Mouse (Mus musculus) cortical plate, adult 2 months (tissue): ENCODE data around the gene Ptp4a2.

Experiments
- CTCF ChIP-seq: fragments of 200-500 bp; IDR thresholded peaks from 2 replicates; pipeline ENCODE4 v1.5.1; 2011; ENCODE audit warnings: mild to moderate bottlenecking, control low read depth, low read length; ENCODE audit not compliant: insufficient read depth; ENCODE audit errors: extremely low read depth
- POLR2A ChIP-seq: fragments of 200-500 bp; IDR thresholded peaks from 2 replicates; pipeline ENCODE4 v1.6.1; 2011; ENCODE audit warnings: mild to moderate bottlenecking, low read length, control low read depth; ENCODE audit not compliant: insufficient read depth; ENCODE audit errors: extremely low read depth

- TF ChIP-seq POLR2A (no peak), CTCF (no peak)
Observed at GRCm38 (mm10) chr4:129854615-129855014, 43.6 kb downstream of the Ptp4a2 start.
